Mouse (Mus musculus) limb, embryonic 14.5 days (tissue): ENCODE results near the gene Pcbp2. TPM values are rescaled to one million over a fixed set of nuclear protein-coding genes. Genes with fewer than 3 reads are reported as not detected.
A peak's percentile ranks its signal among the peaks of the same experiment; 100 is the strongest.

Experiments
- ATAC-seq: fragments of 200-750 bp; cut with Nextera tagmentation; 2 replicates; pipeline ENCODE4 v1.8.0; 2017; ENCODE audit warnings: low read depth, moderate number of reproducible peaks, moderate TSS enrichment; ENCODE audit not compliant: low FRiP score
- DNase-seq: peaks from one replicate; pipeline ENCODE4 v3.0.0-alpha.2; 2015; ENCODE audit warnings: low spot score
- H3K27ac ChIP-seq: fragments of 300-500 bp; sonication (generic); replicated peaks from 2 replicates; pipeline ENCODE4 v1.5.1; 2014; ENCODE audit warnings: low read depth, mild to moderate bottlenecking, low read length, moderate library complexity, mixed read lengths
- H3K27me3 ChIP-seq: fragments of 300-500 bp; sonication (generic); 2 replicates; pipeline ENCODE4 v1.6.1; 2014; ENCODE audit warnings: low read length, mixed read lengths; ENCODE audit not compliant: control insufficient read depth, insufficient read depth
- H3K36me3 ChIP-seq: fragments of 300-500 bp; sonication (generic); 2 replicates; pipeline ENCODE4 v1.6.1; 2014; ENCODE audit warnings: mild to moderate bottlenecking, low read length, moderate library complexity, mixed read lengths; ENCODE audit not compliant: control insufficient read depth, insufficient read depth
- H3K4me1 ChIP-seq: fragments of 300-500 bp; sonication (generic); 2 replicates; pipeline ENCODE4 v1.6.1; 2014; ENCODE audit warnings: antibody characterized with exemption, low read length, mixed read lengths; ENCODE audit not compliant: control insufficient read depth, insufficient read depth
- H3K4me2 ChIP-seq: fragments of 300-500 bp; sonication (generic); replicated peaks from 2 replicates; pipeline ENCODE4 v1.6.1; 2014; ENCODE audit warnings: low read depth, mild to moderate bottlenecking, low read length, moderate library complexity; ENCODE audit not compliant: severe bottlenecking
- H3K4me3 ChIP-seq: fragments of 300-500 bp; sonication (generic); replicated peaks from 2 replicates; pipeline ENCODE4 v1.5.1; 2014; ENCODE audit warnings: low read length
- H3K9ac ChIP-seq: fragments of 300-500 bp; sonication (generic); 2 replicates; pipeline ENCODE4 v1.6.1; 2014; ENCODE audit warnings: mild to moderate bottlenecking, low read depth, low read length, moderate library complexity; ENCODE audit not compliant: severe bottlenecking
- H3K9me3 ChIP-seq: fragments of 300-500 bp; sonication (generic); 2 replicates; pipeline ENCODE4 v1.6.1; 2016; ENCODE audit warnings: low read length; ENCODE audit not compliant: control insufficient read depth
- POLR2A ChIP-seq: fragments of 200-500 bp; IDR thresholded peaks from 2 replicates; pipeline ENCODE4 v1.8.0; 2012; ENCODE audit warnings: inconsistent platforms, mild to moderate bottlenecking, moderate library complexity, borderline replicate concordance; ENCODE audit not compliant: insufficient read depth, insufficient read length; ENCODE audit errors: extremely low read depth
- WGBS: fragments of 180-500 bp; shearing (Covaris S2); extraction: QIAGEN DNeasy Blood & Tissue Kit; methylation state at CpG from one replicate; pipeline ENCODE4 v1.1.7; 2014; 5-methylcytosine and 5-hydroxymethylcytosine counted together
- polyA plus RNA-seq, 2 experiments: library from polyadenylated mRNA; depleted of rRNA in 1 of 2; stranded (reverse) in 1 of 2; unstranded in 1 of 2; fragments of >200 nt; fragmentation: Nextera tagmentation in 1 of 2; extraction: Ambion mirVana in 1 of 2; gene quantifications; 2 replicates each; pipeline versions ENCODE4 v1.2.1 to v1.2.3; 2012 to 2014

Gene Pcbp2
- polyA plus RNA-seq, 2 experiments, result 324 to 814 TPM

GRCm38 (mm10) chr15:102461430-102462075 lies 8.8 kb upstream of the Pcbp2 start:
- peaks cover 4% of the 10 kb centered on the region; the same call in 1 of the 2 replicates for H3K4me1 ChIP-seq
- no peak overlapping the region for H3K27ac ChIP-seq
- ATAC-seq (no peak), DNase-seq (no peak)
- no peak for TF ChIP-seq POLR2A
- no peaks in the 10 kb centered on the region for H3K27me3 ChIP-seq
- no peak overlapping the region; the same call in 1 of the 2 replicates for H3K9ac ChIP-seq
- H3K9me3 ChIP-seq, result no peaks in the 10 kb centered on the region
- 87% methylated on average over 9 of the region's 9 CpGs for WGBS
- H3K4me3 ChIP-seq, result no peak overlapping the region
- no peaks in the 10 kb centered on the region for H3K36me3 ChIP-seq
- no peak overlapping the region for H3K4me2 ChIP-seq

- Histone ChIP-seq H3K27ac (no peak overlapping the region), H3K36me3 (no peaks in the 10 kb centered on the region), H3K4me1 (peaks cover 4% of the 10 kb centered on the region; the same call in 1 of the 2 replicates), H3K9me3 (no peaks in the 10 kb centered on the region), H3K4me3 (no peak overlapping the region), H3K4me2 (no peak overlapping the region), H3K9ac (no peak overlapping the region), H3K27me3 (no peaks in the 10 kb centered on the region)
- DNase-seq (no peak), ATAC-seq (no peak)
- no peak for TF ChIP-seq POLR2A
Measured at GRCm38 (mm10) chr15:102463666-102464065, 6.7 kb upstream of the Pcbp2 start.

- Histone ChIP-seq H3K36me3 (peaks cover 5% of the 10 kb centered on the region), H3K27ac (no peak overlapping the region), H3K4me2 (no peak overlapping the region), H3K4me1 (peaks cover 7% of the 10 kb centered on the region; the same call in 1 of the 2 replicates), H3K27me3 (no peaks in the 10 kb centered on the region), H3K9me3 (no peaks in the 10 kb centered on the region), H3K9ac (no peak overlapping the region), H3K4me3 (no peak overlapping the region)
- no peak for DNase-seq
- no peak for ATAC-seq
- 95% methylated on average over 9 of the region's 9 CpGs for WGBS
- no peak for TF ChIP-seq POLR2A
Measured at GRCm38 (mm10) chr15:102468675-102469370, 1.5 kb upstream of the Pcbp2 start.

DNA sequence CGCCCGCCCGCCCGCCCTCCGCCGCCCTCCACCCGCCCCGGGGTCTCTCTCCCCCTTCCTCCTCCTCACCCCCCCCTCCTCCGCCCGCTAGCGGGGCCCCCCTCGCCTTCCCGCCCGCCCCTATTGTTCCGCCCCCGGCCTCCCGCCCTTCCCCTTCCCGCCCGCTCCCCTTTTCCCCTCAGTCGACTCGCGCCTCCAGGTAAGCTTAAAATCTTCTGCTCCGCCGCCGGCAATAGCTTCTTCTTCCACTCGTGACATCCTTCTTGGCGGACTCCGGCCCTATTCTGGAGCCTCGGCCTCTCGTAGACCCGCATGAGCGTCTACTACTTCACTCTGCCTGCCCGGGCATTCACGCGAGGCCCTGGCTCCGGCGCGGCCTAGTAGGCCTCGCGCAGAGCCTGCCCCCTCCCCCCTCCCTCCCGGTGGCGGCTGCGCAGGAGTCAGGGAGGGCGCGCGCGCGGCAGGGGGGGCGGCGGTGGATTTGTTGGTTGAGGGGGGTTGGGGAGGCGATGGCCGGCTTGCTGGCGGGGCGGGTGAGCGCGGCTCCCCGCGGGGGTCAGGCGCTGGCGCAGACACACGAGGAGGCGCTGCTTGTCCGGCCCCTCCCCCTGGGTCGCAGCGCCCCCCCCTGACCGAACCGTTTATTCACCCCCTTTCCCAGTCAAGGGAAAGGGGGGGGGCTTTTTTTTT lies 411 bp downstream of the Pcbp2 start:
- TF ChIP-seq POLR2A, result no peak
- Histone ChIP-seq H3K36me3 (peaks cover 24% of the 10 kb centered on the region), H3K9me3 (no peaks in the 10 kb centered on the region), H3K4me2 (peak overlapping the region; percentile 52), H3K27ac (peak overlapping the region; percentile 98), H3K9ac (peak overlapping the region; percentile 94), H3K4me1 (peaks cover 7% of the 10 kb centered on the region; the same call in 1 of the 2 replicates), H3K27me3 (no peaks in the 10 kb centered on the region), H3K4me3 (peak overlapping the region; percentile 84)
- peak; percentile 85 for DNase-seq
- WGBS, result 2% methylated on average over 22 of the region's 67 CpGs
- peak; percentile 62 for ATAC-seq

DNA sequence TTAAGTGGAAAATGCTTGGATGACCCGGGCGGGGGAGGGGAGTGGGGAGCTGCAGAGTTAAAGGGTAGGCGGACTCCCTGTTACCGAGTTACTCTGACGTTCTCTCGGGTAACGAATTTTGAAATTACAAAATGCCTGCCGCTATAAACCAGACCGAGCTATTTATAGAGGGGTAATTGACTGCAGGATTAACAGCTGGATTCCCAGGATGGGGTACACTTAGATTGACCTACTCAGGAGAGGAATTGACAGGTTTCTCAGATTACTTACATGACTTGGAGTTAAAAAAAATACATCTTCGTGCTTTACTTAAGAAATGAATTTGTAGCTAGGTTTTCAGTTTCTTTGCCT lies 931 bp downstream of the Pcbp2 start:
- peak overlapping the region; percentile 98 for H3K27ac ChIP-seq
- peak overlapping the region; percentile 94 for H3K9ac ChIP-seq
- 4% methylated on average over 10 of the region's 10 CpGs for WGBS
- TF ChIP-seq POLR2A, result no peak
- no peaks in the 10 kb centered on the region for H3K27me3 ChIP-seq
- peaks cover 29% of the 10 kb centered on the region for H3K36me3 ChIP-seq
- peak overlapping the region; percentile 84 for H3K4me3 ChIP-seq
- H3K9me3 ChIP-seq, result no peaks in the 10 kb centered on the region
- H3K4me2 ChIP-seq, result peak overlapping the region; percentile 52
- H3K4me1 ChIP-seq, result peaks cover 7% of the 10 kb centered on the region; the same call in 1 of the 2 replicates
- ATAC-seq, result no peak; the same call in 1 of the 2 replicates
- no peak for DNase-seq
